Mouse (Mus musculus): ENCODE measurements around the gene Gstm1. TPM values are rescaled to one million over a fixed set of nuclear protein-coding genes. Genes with fewer than 3 reads are reported as not detected.

Gene Gstm1
- total RNA-seq, 2 experiments from 2014 or later = 201 to 229 TPM

DNA sequence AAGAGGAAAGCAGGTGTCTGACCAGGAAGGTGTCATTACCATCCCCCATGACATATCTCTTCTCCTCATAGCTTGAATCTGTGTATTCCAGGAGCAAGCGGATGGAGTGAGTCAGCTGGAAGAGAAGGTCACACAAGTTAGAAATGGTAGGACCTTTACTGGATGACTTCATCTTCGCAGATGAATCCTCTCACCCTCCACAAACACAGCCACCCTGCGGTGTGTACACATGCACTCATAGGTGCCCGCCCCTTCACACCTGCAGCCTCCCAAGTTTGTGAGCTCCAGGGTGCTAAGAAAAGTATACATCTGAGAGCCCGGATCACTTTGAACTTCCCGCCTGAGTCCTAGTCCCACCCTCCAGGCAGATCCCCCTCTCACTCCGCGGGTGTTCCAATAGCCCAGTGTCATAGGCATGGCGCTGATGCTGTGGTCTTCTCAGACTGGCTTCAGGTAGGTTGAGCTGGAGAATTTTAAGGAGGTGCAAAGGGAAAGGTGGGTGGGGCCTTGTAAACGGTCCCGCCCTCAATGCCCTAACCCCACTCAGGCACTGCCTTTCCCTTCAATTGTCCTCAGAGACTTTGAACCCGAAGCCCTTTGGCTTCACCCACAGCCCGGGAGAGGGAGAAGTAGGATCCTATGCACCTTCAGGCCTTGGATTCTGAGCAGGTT lies 48.9 kb downstream of the Gstm1 start, which contains the start of gene Gstm3:
Gstm3 (minus strand) TSS at position 560 of the 672 bp plus-strand sequence.
- no peak for DNase-seq (ENCODE audit: low spot score)

DNA sequence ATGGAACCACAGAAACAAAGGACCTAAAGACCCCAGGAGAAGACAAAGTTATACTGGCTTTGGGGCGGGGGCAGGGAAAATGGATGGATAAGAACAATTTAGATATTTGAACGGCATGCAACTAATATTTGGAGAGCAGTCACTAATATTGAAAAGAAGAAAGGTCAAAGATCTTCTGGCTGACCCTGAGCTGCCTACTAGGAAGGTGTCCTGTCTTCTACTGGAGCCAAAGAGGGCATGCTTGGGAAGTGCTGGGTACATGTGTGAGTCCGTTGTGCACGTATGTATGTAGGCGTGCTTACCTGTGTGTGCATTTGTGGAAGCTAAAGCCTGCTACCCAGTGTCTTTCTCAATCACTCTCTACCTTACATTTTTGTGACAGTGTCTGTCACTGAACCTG lies 51.1 kb downstream of the Gstm1 start:
- no peak for DNase-seq (ENCODE audit: low spot score)

DNA sequence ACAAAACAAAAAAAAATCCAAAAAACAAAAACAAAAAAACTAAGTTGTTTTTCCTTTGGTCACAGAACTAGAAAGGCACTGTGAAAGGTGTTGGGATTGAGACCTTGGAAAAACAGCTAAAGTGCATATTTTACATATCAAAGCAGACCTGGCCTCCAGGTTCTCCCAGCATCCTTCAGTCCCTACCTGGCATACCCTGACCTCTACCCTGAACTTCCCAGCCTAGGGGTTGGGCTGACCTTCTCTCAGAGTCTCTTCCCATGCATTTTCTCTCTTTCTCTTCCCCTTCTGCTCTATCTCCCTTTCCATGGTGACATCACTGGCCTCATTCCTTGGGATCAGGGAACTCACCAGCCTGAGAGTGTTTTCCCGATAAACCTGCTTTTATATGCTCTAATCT lies 52.2 kb downstream of the Gstm1 start:
- no peak for DNase-seq (ENCODE audit: low spot score)

DNA sequence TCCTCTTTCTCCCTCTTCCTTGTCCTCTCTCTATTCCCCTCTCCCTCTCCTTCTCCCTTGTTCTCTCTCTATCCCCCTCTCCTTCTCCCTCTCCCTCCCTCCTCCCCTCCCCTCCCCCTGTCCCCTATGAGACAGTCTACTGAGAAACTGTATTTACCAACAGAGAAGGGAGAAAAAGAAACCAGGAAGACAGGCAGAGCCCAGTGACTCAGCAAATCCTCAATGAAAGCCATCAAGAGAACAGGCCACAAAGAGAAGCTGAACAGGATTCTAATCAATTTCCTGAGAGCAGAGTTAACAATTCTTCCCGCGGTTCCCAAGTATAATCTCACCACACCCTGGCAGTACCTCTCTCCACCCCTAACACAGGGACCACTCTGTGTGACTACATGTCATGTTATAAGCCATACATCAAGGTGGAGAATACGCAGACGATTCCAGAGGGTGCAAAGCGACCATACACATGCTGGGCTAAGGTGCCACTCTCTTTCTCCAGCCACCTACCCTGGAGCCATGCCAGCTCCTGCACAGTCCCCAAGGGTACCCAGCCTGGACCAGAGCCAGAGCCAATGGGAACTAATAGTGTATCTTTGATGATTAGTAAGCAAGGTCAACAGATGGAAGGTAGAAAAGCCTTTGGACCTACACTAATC lies 53.0 kb downstream of the Gstm1 start:
- no peak for DNase-seq (ENCODE audit: low spot score)

DNA sequence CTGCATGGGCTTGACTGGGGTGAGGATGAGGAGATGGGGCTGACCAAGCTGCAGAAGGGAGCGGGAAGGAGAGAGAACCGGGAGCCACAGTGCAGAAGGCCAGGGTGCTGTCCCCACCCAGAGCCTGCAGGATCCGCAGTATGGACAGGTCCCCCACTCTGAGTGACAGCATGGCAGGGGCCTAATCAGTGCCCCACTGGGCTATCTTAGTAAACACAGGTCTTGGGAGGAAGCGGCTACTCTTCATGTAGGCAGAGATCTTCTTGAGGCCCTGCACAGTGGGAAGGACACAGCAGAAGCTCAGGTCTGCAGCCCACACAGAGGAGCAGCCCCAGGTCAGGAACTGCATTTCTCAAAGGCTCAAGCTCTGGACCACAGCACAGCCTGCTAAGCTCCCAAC lies 53.7 kb downstream of the Gstm1 start:
- DNase-seq (ENCODE audit: low spot score) = no peak

Other genes with a start within 250 kb of the Gstm1 start
- not detected for gene Eps8l3, start 140.7 kb downstream of the Gstm1 start, total RNA-seq (2021)
- gene Gstm5, start 122.2 kb downstream of the Gstm1 start, total RNA-seq (2021) = 10 to 100 TPM; 86.9 to 93.2 TPM
- gene Gstm7, start 86.2 kb downstream of the Gstm1 start, total RNA-seq (2021) = 10 to 100 TPM; 12.8 to 14.7 TPM
- gene Gstm6, start 74.2 kb downstream of the Gstm1 start, total RNA-seq (2021) = under 1 TPM; 0.45 to 0.46 TPM
- not detected for gene Gstm3, start 48.7 kb downstream of the Gstm1 start, total RNA-seq (2021)
- gene Gstm2, start 31.5 kb downstream of the Gstm1 start, total RNA-seq (2021) = 100 to 1,000 TPM in 1 of 2 experiments, 10 to 100 TPM in 1; 95.2 to 129 TPM
- gene Gstm4, start 26.9 kb upstream of the Gstm1 start, total RNA-seq (2021) = 10 to 100 TPM; 11.8 to 15.8 TPM
- gene Ampd2, start 68.7 kb upstream of the Gstm1 start, total RNA-seq (2021) = 1 to 10 TPM; 3.6 TPM
- under 1 TPM; 0.45 to 0.94 TPM for gene Gnat2, start 74.8 kb upstream of the Gstm1 start, total RNA-seq (2021)
- 10 to 100 TPM; 10.2 to 14.7 TPM for gene Gnai3, start 128.2 kb upstream of the Gstm1 start, total RNA-seq (2021)
- not detected for gene Gpr61, start 136.9 kb upstream of the Gstm1 start, total RNA-seq (2021)
- 10 to 100 TPM; 23.9 to 26.3 TPM for gene Amigo1, start 168.4 kb upstream of the Gstm1 start, total RNA-seq (2021)
- 1 to 10 TPM; 3.0 to 3.2 TPM for gene Cyb561d1, start 183.2 kb upstream of the Gstm1 start, total RNA-seq (2021)
- gene Atxn7l2, start 193.0 kb upstream of the Gstm1 start, total RNA-seq (2021) = 1 to 10 TPM; 5.9 to 6.2 TPM
- 100 to 1,000 TPM; 213 to 250 TPM for gene Sypl2, start 208.7 kb upstream of the Gstm1 start, total RNA-seq (2021)
- gene Psma5, start 239.0 kb upstream of the Gstm1 start, total RNA-seq (2021) = 10 to 100 TPM; 50.6 to 56.2 TPM

All from gastrocnemius, adult 18-20 months (tissue).